Mouse (Mus musculus) lung, postnatal 0 days (tissue): ENCODE measurements around the gene Gmpr2. TPM values are rescaled to one million over a fixed set of nuclear protein-coding genes. Genes with fewer than 3 reads are reported as not detected.

Experiments
- ATAC-seq: fragments of 200-750 bp; cut with Nextera tagmentation; 2 replicates; pipeline ENCODE4 v1.8.0; 2017; ENCODE audit warnings: moderate library complexity
- DNase-seq: peaks from one replicate; pipeline ENCODE4 v3.0.0-alpha.2; 2016; ENCODE audit warnings: low spot score
- H3K27ac ChIP-seq: fragments of 300-500 bp; sonication (generic); 2 replicates; pipeline ENCODE4 v1.5.1; 2014; ENCODE audit warnings: antibody characterized with exemption, mild to moderate bottlenecking, low read length, mixed read lengths
- H3K27me3 ChIP-seq: fragments of 300-500 bp; sonication (generic); replicated peaks from 2 replicates; pipeline ENCODE4 v1.6.1; 2014; ENCODE audit warnings: low read length, mixed read lengths; ENCODE audit not compliant: insufficient read depth
- H3K36me3 ChIP-seq: fragments of 300-500 bp; sonication (generic); 2 replicates; pipeline ENCODE4 v1.6.1; 2014; ENCODE audit warnings: low read length, mixed read lengths; ENCODE audit not compliant: insufficient read depth
- H3K4me1 ChIP-seq: fragments of 300-500 bp; sonication (generic); 2 replicates; pipeline ENCODE4 v1.6.1; 2014; ENCODE audit warnings: antibody characterized with exemption, low read depth, low read length, mixed read lengths; ENCODE audit not compliant: insufficient read depth
- H3K4me2 ChIP-seq: fragments of 300-500 bp; sonication (generic); replicated peaks from 2 replicates; pipeline ENCODE4 v1.6.1; 2014; ENCODE audit warnings: low read depth, mild to moderate bottlenecking, low read length, moderate library complexity, mixed read lengths
- H3K4me3 ChIP-seq: fragments of 300-500 bp; sonication (generic); 2 replicates; pipeline ENCODE4 v1.5.1; 2014; ENCODE audit warnings: low read depth, low read length
- H3K9ac ChIP-seq: fragments of 300-500 bp; sonication (generic); replicated peaks from 2 replicates; pipeline ENCODE4 v1.6.1; 2014; ENCODE audit warnings: low read depth, mild to moderate bottlenecking
- H3K9me3 ChIP-seq: fragments of 300-500 bp; sonication (generic); 2 replicates; pipeline ENCODE4 v1.6.1; 2016; ENCODE audit warnings: low read length, mixed read lengths
- CTCF ChIP-seq: IDR thresholded peaks from 2 replicates; pipeline ENCODE4 v1.5.1; 2016; ENCODE audit warnings: antibody characterized with exemption, mild to moderate bottlenecking
- EP300 ChIP-seq: IDR thresholded peaks from 2 replicates; pipeline ENCODE4 v1.6.1; 2016; ENCODE audit warnings: antibody characterized with exemption, mild to moderate bottlenecking, control low read depth
- WGBS: fragments of 180-500 bp; shearing (Covaris S2); extraction: QIAGEN DNeasy Blood & Tissue Kit; methylation state at CpG from one replicate; pipeline ENCODE4 v1.1.7; 2014; 5-methylcytosine and 5-hydroxymethylcytosine counted together
- polyA plus RNA-seq: library from polyadenylated mRNA; unstranded; fragments of >200 nt; fragmentation: Nextera tagmentation; extraction: Ambion mirVana; gene quantifications from 2 replicates; pipeline ENCODE4 v1.2.1, GENCODE M21; 2015

Gene Gmpr2
- polyA plus RNA-seq, 1 experiment from 2014 or later: 34.0 TPM

DNA sequence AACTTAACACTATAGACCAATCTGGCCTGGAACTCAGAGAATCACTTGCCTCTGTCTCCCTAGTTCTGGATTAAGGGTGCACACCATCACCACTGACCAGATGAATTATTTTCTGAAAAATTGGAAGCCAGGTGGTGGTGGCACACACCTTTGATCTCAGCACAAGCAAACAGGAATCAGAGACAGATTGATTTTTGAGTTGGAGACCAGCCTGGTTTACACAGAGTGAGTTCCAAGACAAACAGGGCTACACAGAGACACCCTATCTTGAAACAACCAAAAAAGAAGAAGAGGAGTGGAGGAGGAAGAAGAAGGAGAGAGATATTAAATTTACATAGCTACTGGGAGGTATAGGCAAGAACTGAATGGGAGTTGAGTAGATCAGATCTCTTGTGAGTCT is 54.5 kb downstream of the Gmpr2 start:
- peaks cover 6% of the 10 kb centered on the region for H3K4me1 ChIP-seq
- no peak overlapping the region for H3K4me2 ChIP-seq
- ATAC-seq (no peak), DNase-seq (no peak)
- H3K27me3 ChIP-seq: no peaks in the 10 kb centered on the region
- H3K9me3 ChIP-seq: no peaks in the 10 kb centered on the region
- H3K9ac ChIP-seq: no peak overlapping the region
- no peak for TF ChIP-seq CTCF
- no peak for TF ChIP-seq EP300
- H3K27ac ChIP-seq: no peak overlapping the region
- no peak overlapping the region for H3K4me3 ChIP-seq
- H3K36me3 ChIP-seq: no peaks in the 10 kb centered on the region

GRCm38 (mm10) chr14:55727889-55728685 is 56.3 kb downstream of the Gmpr2 start:
- DNase-seq (peak; percentile 75), ATAC-seq (peak; percentile 82)
- H3K4me3 ChIP-seq: no peak overlapping the region
- H3K36me3 ChIP-seq: no peaks in the 10 kb centered on the region
- no peaks in the 10 kb centered on the region for H3K9me3 ChIP-seq
- WGBS: 40% methylated on average over 8 of the region's 8 CpGs
- H3K4me2 ChIP-seq: no peak overlapping the region
- no peaks in the 10 kb centered on the region; the same call in 1 of the 2 replicates for H3K4me1 ChIP-seq
- TF ChIP-seq CTCF (no peak), EP300 (no peak)
- H3K9ac ChIP-seq: no peak overlapping the region
- peak overlapping the region; percentile 38; the same call in 1 of the 2 replicates for H3K27ac ChIP-seq
- H3K27me3 ChIP-seq: no peaks in the 10 kb centered on the region

Other genes with a start within 250 kb of the Gmpr2 start
- gene Dhrs4, start 193.2 kb upstream of the Gmpr2 start, polyA plus RNA-seq: 54.8 and 57.5 TPM in 2 replicates
- gene Carmil3, start 181.3 kb upstream of the Gmpr2 start, polyA plus RNA-seq: 0.23 and 0.42 TPM in 2 replicates
- gene Cpne6, start 161.5 kb upstream of the Gmpr2 start, polyA plus RNA-seq: not detected in 2 replicates
- gene Nrl, start 147.0 kb upstream of the Gmpr2 start, polyA plus RNA-seq: not detected in 2 replicates
- gene Pck2, start 131.7 kb upstream of the Gmpr2 start, polyA plus RNA-seq: 37.4 and 37.6 TPM in 2 replicates
- gene Dcaf11, start 111.9 kb upstream of the Gmpr2 start, polyA plus RNA-seq: 93.4 and 95.3 TPM in 2 replicates
- gene A730061H03Rik, start 111.5 kb upstream of the Gmpr2 start, polyA plus RNA-seq: 1.8 and 2.3 TPM in 2 replicates
- 1.3 and 1.5 TPM in 2 replicates for gene Fitm1, start 96.3 kb upstream of the Gmpr2 start, polyA plus RNA-seq
- 215 and 219 TPM in 2 replicates for gene Psme1, start 93.8 kb upstream of the Gmpr2 start, polyA plus RNA-seq
- gene Emc9, start 86.6 kb upstream of the Gmpr2 start, polyA plus RNA-seq: 18.3 and 18.9 TPM in 2 replicates
- 308 and 312 TPM in 2 replicates for gene Psme2, start 80.8 kb upstream of the Gmpr2 start, polyA plus RNA-seq
- gene Rnf31, start 80.2 kb upstream of the Gmpr2 start, polyA plus RNA-seq: 17.4 and 24.1 TPM in 2 replicates
- gene Irf9, start 68.4 kb upstream of the Gmpr2 start, polyA plus RNA-seq: 26.2 and 29.5 TPM in 2 replicates
- 4.4 and 4.7 TPM in 2 replicates for gene Rec8, start 53.9 kb upstream of the Gmpr2 start, polyA plus RNA-seq
- gene Ipo4, start 36.0 kb upstream of the Gmpr2 start, polyA plus RNA-seq: 25.5 and 25.9 TPM in 2 replicates
- gene Gm49378, start 34.0 kb upstream of the Gmpr2 start, polyA plus RNA-seq: 1.2 and 2.0 TPM in 2 replicates
- gene Tm9sf1, start 28.1 kb upstream of the Gmpr2 start, polyA plus RNA-seq: 84.3 and 91.1 TPM in 2 replicates
- 0.58 and 0.61 TPM in 2 replicates for gene Tssk4, start 21.8 kb upstream of the Gmpr2 start, polyA plus RNA-seq
- gene Mdp1, start 11.4 kb upstream of the Gmpr2 start, polyA plus RNA-seq: 46.2 and 47.6 TPM in 2 replicates
- 369 and 396 TPM in 2 replicates for gene Nedd8, start 183 bp downstream of the Gmpr2 start, polyA plus RNA-seq
- gene Tinf2, start 9.9 kb downstream of the Gmpr2 start, polyA plus RNA-seq: 18.8 and 19.9 TPM in 2 replicates
- 14.2 and 20.6 TPM in 2 replicates for gene Tgm1, start 42.0 kb downstream of the Gmpr2 start, polyA plus RNA-seq
- 31.4 and 32.5 TPM in 2 replicates for gene Rabggta, start 50.3 kb downstream of the Gmpr2 start, polyA plus RNA-seq
- 74.1 and 83.5 TPM in 2 replicates for gene Dhrs1, start 73.7 kb downstream of the Gmpr2 start, polyA plus RNA-seq
- gene Nop9, start 73.8 kb downstream of the Gmpr2 start, polyA plus RNA-seq: 16.2 and 19.5 TPM in 2 replicates
- 0.65 and 1.3 TPM in 2 replicates for gene Cideb, start 86.5 kb downstream of the Gmpr2 start, polyA plus RNA-seq
- 0.77 and 0.97 TPM in 2 replicates for gene Ltb4r2, start 89.5 kb downstream of the Gmpr2 start, polyA plus RNA-seq
- gene Ltb4r1, start 94.0 kb downstream of the Gmpr2 start, polyA plus RNA-seq: 4.1 and 4.6 TPM in 2 replicates
- 29.3 and 33.3 TPM in 2 replicates for gene Adcy4, start 112.2 kb downstream of the Gmpr2 start, polyA plus RNA-seq
- 16.2 and 24.2 TPM in 2 replicates for gene Ripk3, start 116.9 kb downstream of the Gmpr2 start, polyA plus RNA-seq
- 17.1 and 18.1 TPM in 2 replicates for gene Nfatc4, start 151.2 kb downstream of the Gmpr2 start, polyA plus RNA-seq
- gene Nynrin, start 182.1 kb downstream of the Gmpr2 start, polyA plus RNA-seq: 4.2 and 4.7 TPM in 2 replicates
- gene Cbln3, start 212.5 kb downstream of the Gmpr2 start, polyA plus RNA-seq: 0.26 and 0.44 TPM in 2 replicates
- gene Khnyn, start 213.0 kb downstream of the Gmpr2 start, polyA plus RNA-seq: 10.1 and 11.7 TPM in 2 replicates
- gene Sdr39u1, start 228.4 kb downstream of the Gmpr2 start, polyA plus RNA-seq: 43.0 and 46.3 TPM in 2 replicates